Mouse (Mus musculus) embryonic facial prominence, embryonic 15.5 days (tissue): ENCODE measurements around the gene Zfp335. TPM values are rescaled to one million over a fixed set of nuclear protein-coding genes. Genes with fewer than 3 reads are reported as not detected.

Experiments used
- ATAC-seq: fragments of 200-750 bp; cut with Nextera tagmentation; 2 replicates; pipeline ENCODE4 v1.8.0; 2017; ENCODE audit warnings: low read depth, moderate TSS enrichment; ENCODE audit not compliant: insufficient number of reproducible peaks, low FRiP score, low TSS enrichment
- H3K27ac ChIP-seq: fragments of 300-500 bp; sonication (generic); replicated peaks from 2 replicates; pipeline ENCODE4 v1.5.1; 2015; ENCODE audit warnings: mild to moderate bottlenecking, inconsistent platforms
- H3K27me3 ChIP-seq: fragments of 300-500 bp; sonication (generic); 2 replicates; pipeline ENCODE4 v1.6.1; 2015; ENCODE audit warnings: inconsistent platforms
- H3K36me3 ChIP-seq: fragments of 300-500 bp; sonication (generic); 2 replicates; pipeline ENCODE4 v1.6.1; 2015; ENCODE audit warnings: mild to moderate bottlenecking, inconsistent platforms
- H3K4me1 ChIP-seq: fragments of 300-500 bp; sonication (generic); 2 replicates; pipeline ENCODE4 v1.6.1; 2015; ENCODE audit warnings: inconsistent platforms
- H3K4me2 ChIP-seq: fragments of 300-500 bp; sonication (generic); replicated peaks from 2 replicates; pipeline ENCODE4 v1.6.1; 2015; ENCODE audit warnings: mild to moderate bottlenecking, inconsistent platforms
- H3K4me3 ChIP-seq: fragments of 300-500 bp; sonication (generic); replicated peaks from 2 replicates; pipeline ENCODE4 v1.5.1; 2015; ENCODE audit warnings: mild to moderate bottlenecking, inconsistent platforms
- H3K9ac ChIP-seq: fragments of 300-500 bp; sonication (generic); 2 replicates; pipeline ENCODE4 v1.6.1; 2015; ENCODE audit warnings: inconsistent platforms
- H3K9me3 ChIP-seq: fragments of 300-500 bp; sonication (generic); replicated peaks from 2 replicates; pipeline ENCODE4 v1.6.1; 2016; ENCODE audit warnings: inconsistent platforms
- WGBS: fragments of 180-500 bp; shearing (Covaris S2); methylation state at CpG from one replicate; pipeline ENCODE4 v1.1.7; 2015; 5-methylcytosine and 5-hydroxymethylcytosine counted together
- polyA plus RNA-seq: library from polyadenylated mRNA; unstranded; fragments of >200 nt; fragmentation: Nextera tagmentation; extraction: Ambion mirVana; gene quantifications from 2 replicates; pipeline ENCODE4 v1.2.1, GENCODE M21; 2015

The Zfp335 gene
- polyA plus RNA-seq, 1 experiment from 2014 or later, result 16.0 TPM

DNA sequence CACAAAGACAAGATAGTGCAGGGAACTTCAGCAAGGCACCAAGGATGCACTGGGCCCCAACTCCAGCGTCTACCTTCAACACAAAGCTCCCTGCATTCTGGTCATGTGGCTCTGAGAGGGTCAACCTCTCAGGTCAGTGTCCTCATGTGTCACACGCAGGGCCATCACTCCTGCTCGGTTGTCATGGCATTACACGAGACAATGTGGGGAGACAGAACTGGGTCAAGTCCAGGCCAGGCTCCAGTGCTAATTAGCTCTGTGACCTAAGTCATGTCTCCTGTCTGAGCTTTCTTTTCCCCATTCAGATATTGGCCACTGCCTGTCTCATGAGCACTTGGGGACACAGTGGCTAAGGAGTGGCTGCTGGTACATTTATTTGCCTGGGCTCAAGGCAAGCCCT, 11.7 kb upstream of the Zfp335 start:
- Histone ChIP-seq H3K27me3 (no peaks in the 10 kb centered on the region), H3K27ac (no peak overlapping the region), H3K4me2 (no peak overlapping the region), H3K4me1 (peaks cover 5% of the 10 kb centered on the region), H3K9ac (no peak overlapping the region), H3K9me3 (no peaks in the 10 kb centered on the region), H3K36me3 (0 out of 2 replicates have a peak, but pooled peaks cover 11% of the 10 kb centered on the region), H3K4me3 (no peak overlapping the region)
- 71% methylated on average over 4 of the region's 4 CpGs for WGBS
- ATAC-seq, result no peak

DNA sequence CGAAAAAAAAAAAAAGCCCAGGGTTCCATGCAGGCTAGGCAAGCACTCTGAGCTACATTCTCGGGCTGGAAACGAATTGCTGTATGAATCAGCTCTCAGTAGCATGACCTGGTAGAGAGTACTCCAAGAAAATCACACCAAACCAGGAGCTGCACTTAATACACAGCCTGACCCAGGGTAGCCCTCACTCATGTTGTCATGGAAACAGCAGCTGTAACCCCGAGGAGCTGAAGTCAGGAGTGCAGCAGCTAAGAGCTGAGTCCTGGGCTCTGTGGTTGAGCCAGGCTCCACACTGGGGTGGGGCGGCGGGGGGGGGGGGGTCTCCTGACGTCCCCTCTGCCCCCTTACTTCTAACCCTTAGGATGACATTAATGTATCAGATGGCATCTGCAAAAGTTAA, 10.4 kb upstream of the Zfp335 start:
- Histone ChIP-seq H3K9me3 (no peaks in the 10 kb centered on the region), H3K27ac (no peak overlapping the region), H3K4me2 (no peak overlapping the region), H3K27me3 (no peaks in the 10 kb centered on the region), H3K36me3 (0 out of 2 replicates have a peak, but pooled peaks cover 11% of the 10 kb centered on the region), H3K4me1 (peaks cover 5% of the 10 kb centered on the region), H3K4me3 (no peak overlapping the region), H3K9ac (no peak overlapping the region)
- WGBS, result 60% methylated on average over 7 of the region's 7 CpGs
- ATAC-seq, result no peak

DNA sequence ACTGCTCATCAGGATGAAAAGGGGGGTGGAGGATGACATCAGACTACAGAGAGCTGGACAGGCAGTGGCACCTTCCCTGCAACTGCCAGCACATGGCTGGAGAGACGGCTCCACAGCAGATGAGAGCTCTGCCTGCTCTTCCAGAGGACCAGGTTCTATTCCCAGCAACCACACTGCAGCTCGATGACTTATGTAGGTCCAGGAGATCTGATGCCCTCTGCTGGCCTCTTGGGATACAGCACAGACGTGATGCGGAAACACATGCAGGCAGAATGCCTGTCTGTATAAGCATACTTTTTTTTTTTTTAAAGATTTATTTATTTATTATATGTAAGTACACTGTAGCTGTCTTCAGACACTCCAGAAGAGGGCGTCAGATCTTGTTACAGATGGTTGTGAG, 6.8 kb upstream of the Zfp335 start:
- no peaks in the 10 kb centered on the region for H3K27me3 ChIP-seq
- no peak overlapping the region for H3K4me3 ChIP-seq
- H3K4me2 ChIP-seq, result no peak overlapping the region
- H3K9ac ChIP-seq, result no peak overlapping the region
- H3K9me3 ChIP-seq, result no peaks in the 10 kb centered on the region
- 0 out of 2 replicates have a peak, but pooled peaks cover 11% of the 10 kb centered on the region for H3K36me3 ChIP-seq
- no peak for ATAC-seq
- 56% methylated on average over 5 of the region's 5 CpGs for WGBS
- H3K27ac ChIP-seq, result no peak overlapping the region
- H3K4me1 ChIP-seq, result no peaks in the 10 kb centered on the region

DNA sequence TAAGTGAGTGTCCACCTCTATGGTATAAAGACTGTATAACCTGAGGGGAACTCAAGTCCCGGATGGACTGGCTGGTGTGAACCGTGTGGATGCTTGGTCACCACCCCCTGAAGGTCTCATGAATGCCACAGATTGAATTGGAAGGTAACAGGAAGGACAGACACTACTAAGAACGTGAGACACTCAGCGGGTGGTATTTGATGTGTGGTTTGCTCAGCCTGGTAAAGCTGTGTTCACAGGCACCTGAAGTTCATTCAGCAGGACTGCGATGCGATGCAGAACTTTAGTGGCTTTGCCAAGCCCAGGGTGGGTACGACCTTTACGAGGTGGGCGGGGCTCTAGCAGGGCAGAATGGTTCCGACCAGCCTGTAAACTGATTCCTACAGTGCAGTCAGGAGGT, 5.8 kb upstream of the Zfp335 start:
- no peak overlapping the region for H3K4me2 ChIP-seq
- no peaks in the 10 kb centered on the region for H3K9me3 ChIP-seq
- no peak overlapping the region for H3K27ac ChIP-seq
- H3K9ac ChIP-seq, result no peak overlapping the region
- 55% methylated on average over 10 of the region's 10 CpGs for WGBS
- peaks cover 3% of the 10 kb centered on the region for H3K4me1 ChIP-seq
- no peak for ATAC-seq
- no peak overlapping the region for H3K4me3 ChIP-seq
- H3K36me3 ChIP-seq, result 0 out of 2 replicates have a peak, but pooled peaks cover 11% of the 10 kb centered on the region
- no peaks in the 10 kb centered on the region for H3K27me3 ChIP-seq

DNA sequence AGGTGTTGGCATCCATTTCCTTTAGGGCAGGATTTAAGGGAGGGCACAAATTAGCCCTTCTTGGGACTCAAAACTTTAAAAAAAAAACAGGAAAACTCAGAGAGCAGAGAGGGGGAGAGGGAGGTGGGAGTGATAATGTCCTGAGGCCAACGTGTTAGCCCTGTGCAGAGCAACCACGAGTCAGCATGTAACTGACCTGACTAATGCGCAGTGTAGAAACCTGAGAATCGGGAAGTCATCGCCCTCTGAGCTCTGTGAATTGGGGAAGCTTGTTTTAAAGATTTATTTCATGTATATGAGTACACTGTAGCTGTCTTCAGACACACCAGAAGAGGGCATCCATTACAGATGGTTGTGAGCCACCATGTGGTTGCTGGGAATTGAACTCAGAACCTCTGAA, 5.3 kb upstream of the Zfp335 start:
- peaks cover 6% of the 10 kb centered on the region for H3K4me1 ChIP-seq

DNA sequence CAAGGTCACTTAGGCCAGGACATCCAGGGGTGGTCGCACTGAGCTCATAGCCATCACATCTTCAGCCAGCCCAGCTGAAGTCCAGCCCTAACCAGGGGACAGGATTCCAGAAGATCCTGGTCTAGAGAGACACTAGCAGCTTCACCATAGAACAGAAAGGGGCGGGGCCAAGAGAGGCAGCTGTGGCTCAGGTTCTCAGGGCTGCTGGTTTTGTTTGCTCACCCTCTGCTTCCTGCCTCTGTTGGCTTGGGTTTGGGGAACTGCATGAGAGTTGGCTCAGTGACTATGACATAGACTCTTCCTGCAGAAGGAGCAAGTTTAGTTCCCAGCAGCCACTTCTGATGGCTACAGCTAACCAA, 1.9 kb upstream of the Zfp335 start:
- H3K36me3 ChIP-seq, result peaks cover 8% of the 10 kb centered on the region
- peaks cover 22% of the 10 kb centered on the region for H3K4me1 ChIP-seq
- H3K9me3 ChIP-seq, result no peaks in the 10 kb centered on the region
- H3K4me3 ChIP-seq, result no peak overlapping the region
- H3K27ac ChIP-seq, result no peak overlapping the region
- no peak for ATAC-seq
- WGBS, result 88% methylated on average over 2 of the region's 2 CpGs
- H3K4me2 ChIP-seq, result no peak overlapping the region
- H3K27me3 ChIP-seq, result no peaks in the 10 kb centered on the region
- H3K9ac ChIP-seq, result no peak overlapping the region

More for the DNA sequence above, 5.3 kb upstream of the Zfp335 start:
- Histone ChIP-seq H3K9ac (no peak overlapping the region), H3K4me3 (no peak overlapping the region), H3K36me3 (0 out of 2 replicates have a peak, but pooled peaks cover 11% of the 10 kb centered on the region), H3K4me2 (no peak overlapping the region), H3K27ac (no peak overlapping the region), H3K9me3 (no peaks in the 10 kb centered on the region), H3K27me3 (no peaks in the 10 kb centered on the region)
- ATAC-seq, result no peak
- 61% methylated on average over 5 of the region's 5 CpGs for WGBS

DNA sequence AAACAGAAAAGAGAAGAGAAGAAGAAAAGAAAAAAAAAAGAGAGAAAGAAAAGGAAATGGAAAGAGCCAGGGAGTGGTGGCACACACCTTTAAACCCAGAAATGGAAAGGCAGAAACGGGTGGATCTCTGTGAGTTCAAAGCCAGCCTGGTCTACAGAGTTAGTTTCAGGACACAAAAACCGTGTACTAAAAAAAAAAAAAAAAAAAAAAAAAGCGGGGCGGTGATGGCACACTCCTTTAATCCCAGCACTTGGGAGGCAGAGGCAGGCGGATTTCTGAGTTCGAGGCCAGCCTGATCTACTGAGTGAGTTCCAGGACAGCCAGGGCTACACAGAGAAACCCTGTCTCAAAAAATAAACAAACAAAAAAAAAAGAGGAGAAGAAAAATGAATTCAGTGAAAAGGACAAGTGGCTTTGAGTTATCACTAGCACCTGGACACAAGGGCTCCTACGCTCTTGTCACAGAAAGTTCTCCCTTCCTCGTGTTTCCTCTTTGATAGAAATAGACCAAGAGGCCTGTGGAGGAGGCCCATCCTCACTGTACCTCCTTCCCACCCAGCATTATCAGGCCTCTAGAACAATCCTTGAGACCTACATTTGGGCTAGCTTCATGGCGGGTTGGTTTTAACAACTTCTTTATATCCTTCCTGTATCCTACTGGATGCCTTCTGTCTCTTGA, 1.3 kb upstream of the Zfp335 start:
- H3K9ac ChIP-seq, result no peak overlapping the region
- ATAC-seq, result no peak
- peak overlapping the region; percentile 99; the same call in 1 of the 2 replicates for H3K27ac ChIP-seq
- no peaks in the 10 kb centered on the region for H3K9me3 ChIP-seq
- no peaks in the 10 kb centered on the region for H3K27me3 ChIP-seq
- H3K4me1 ChIP-seq, result peaks cover 22% of the 10 kb centered on the region
- H3K4me2 ChIP-seq, result peak overlapping the region; percentile 83; the same call in 1 of the 2 replicates
- H3K36me3 ChIP-seq, result peaks cover 13% of the 10 kb centered on the region
- H3K4me3 ChIP-seq, result peak overlapping the region; percentile 89; the same call in 1 of the 2 replicates
- 94% methylated on average over 7 of the region's 9 CpGs for WGBS

DNA sequence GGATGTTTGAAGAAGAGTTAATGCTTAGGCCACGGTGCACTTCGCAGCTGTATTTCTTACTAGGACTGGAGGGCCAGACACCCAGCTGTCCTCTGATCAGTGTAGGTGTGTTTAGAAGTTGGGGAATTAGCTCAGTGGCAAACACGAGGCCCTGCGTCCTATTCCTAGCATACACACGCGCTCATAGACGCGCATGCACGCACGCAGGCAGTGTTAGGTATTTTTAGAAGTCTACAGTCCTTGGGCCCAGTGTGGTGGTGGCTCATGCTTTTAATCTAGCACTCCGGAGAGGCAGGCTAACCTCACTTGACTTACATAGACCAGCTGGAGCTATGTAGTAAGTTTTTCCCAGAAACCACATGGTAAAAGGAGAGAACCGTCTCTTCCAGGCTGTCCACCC, 594 bp upstream of the Zfp335 start:
- Histone ChIP-seq H3K36me3 (peaks cover 20% of the 10 kb centered on the region), H3K27ac (peak overlapping the region; percentile 99), H3K4me3 (peak overlapping the region; percentile 89), H3K4me2 (peak overlapping the region; percentile 83), H3K4me1 (peaks cover 22% of the 10 kb centered on the region), H3K9me3 (no peaks in the 10 kb centered on the region), H3K27me3 (no peaks in the 10 kb centered on the region), H3K9ac (peak overlapping the region; percentile 91)
- ATAC-seq, result no peak
- 5% methylated on average over 12 of the region's 12 CpGs for WGBS

DNA sequence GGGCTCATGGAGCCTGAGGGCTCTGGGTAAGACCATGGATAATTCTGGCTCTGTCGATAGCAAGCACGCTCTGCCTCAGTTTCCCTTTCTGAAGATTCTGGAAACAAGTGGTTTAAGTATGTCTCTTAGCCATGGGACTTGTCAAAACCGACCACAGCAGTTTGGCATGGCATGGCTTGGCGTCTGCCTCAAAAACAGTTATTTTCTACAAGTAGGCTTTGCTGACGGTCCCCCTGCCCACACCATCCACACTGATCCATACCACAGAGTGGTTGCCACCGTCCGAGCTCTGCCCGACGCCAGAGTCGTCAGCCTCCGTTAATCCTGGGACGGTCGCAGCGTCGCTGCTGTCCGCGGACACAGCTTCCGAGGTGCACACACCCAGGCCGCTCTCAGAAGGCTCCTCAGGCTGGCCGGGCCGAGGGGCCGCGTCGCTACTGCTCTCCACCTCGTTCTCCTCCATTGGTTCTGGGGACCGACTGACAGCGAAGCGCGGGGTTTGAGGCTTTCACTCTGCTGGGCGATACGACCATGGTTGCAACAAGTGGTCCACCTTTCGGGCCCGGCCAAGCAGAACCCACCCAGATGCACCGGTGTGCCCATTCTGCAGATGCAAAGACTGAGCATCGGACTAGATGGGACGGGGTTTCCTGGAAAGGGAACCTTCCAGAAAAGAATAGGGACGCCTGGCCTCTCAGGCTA, 1.0 kb downstream of the Zfp335 start:
- peaks cover 37% of the 10 kb centered on the region for H3K36me3 ChIP-seq
- peaks cover 5% of the 10 kb centered on the region for H3K9me3 ChIP-seq
- H3K27me3 ChIP-seq, result no peaks in the 10 kb centered on the region
- peaks cover 22% of the 10 kb centered on the region for H3K4me1 ChIP-seq
- H3K9ac ChIP-seq, result peak overlapping the region; percentile 91
- H3K4me2 ChIP-seq, result peak overlapping the region; percentile 83
- WGBS, result 4% methylated on average over 37 of the region's 37 CpGs
- H3K27ac ChIP-seq, result peak overlapping the region; percentile 99
- peak overlapping the region; percentile 89 for H3K4me3 ChIP-seq
- peak; percentile 2; the same call in 1 of the 2 replicates for ATAC-seq

DNA sequence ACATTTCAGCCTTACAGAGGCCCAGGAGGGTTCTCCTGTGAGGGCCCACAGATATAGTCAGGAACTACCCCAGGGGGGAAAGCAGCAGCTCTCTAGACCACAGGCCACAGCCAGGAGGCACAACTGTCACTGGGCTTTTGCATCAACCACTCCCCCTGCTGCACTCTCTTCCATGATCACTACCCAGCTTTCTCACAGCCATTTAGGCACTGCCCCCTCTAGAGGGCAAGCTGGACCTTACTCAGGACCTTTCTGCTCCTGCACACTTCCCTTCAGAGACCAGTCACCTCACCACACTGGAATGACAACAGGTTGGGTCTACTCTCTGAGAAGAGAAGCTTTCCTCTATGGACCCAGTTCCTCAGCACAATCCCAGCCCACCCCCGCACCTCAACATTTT, 2.0 kb downstream of the Zfp335 start:
- peak overlapping the region; percentile 83 for H3K4me2 ChIP-seq
- H3K36me3 ChIP-seq, result peaks cover 46% of the 10 kb centered on the region
- 71% methylated on average over 1 of the region's 1 CpGs for WGBS
- no peak for ATAC-seq
- no peak overlapping the region for H3K9ac ChIP-seq
- peak overlapping the region; percentile 89 for H3K4me3 ChIP-seq
- H3K4me1 ChIP-seq, result peaks cover 22% of the 10 kb centered on the region
- no peaks in the 10 kb centered on the region for H3K27me3 ChIP-seq
- H3K27ac ChIP-seq, result no peak overlapping the region
- peaks cover 5% of the 10 kb centered on the region for H3K9me3 ChIP-seq

DNA sequence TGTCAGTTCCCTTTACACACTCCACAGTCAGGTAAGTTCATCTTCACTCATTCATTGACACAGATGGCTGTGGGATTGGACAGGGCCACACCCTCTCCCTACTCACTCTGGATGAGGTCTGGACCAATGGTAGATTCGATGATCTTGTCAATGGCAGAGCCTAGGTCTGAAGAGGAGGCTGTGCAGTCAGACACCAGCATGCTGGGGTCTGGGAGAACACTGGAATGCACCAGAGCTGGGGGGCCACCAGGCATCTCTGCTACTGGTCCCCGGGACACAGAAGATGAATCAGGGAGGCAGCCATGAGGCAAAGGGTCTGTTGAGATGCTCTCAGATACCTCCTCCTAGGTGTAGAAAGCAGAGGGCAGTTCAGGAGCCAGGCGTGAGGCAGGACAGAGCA, 2.5 kb downstream of the Zfp335 start:
- H3K4me1 ChIP-seq, result peaks cover 22% of the 10 kb centered on the region
- H3K36me3 ChIP-seq, result peaks cover 51% of the 10 kb centered on the region
- WGBS, result 92% methylated on average over 3 of the region's 3 CpGs
- no peak overlapping the region for H3K4me3 ChIP-seq
- no peak overlapping the region for H3K9ac ChIP-seq
- peaks cover 5% of the 10 kb centered on the region for H3K9me3 ChIP-seq
- no peak overlapping the region for H3K4me2 ChIP-seq
- no peak for ATAC-seq
- no peaks in the 10 kb centered on the region for H3K27me3 ChIP-seq
- no peak overlapping the region for H3K27ac ChIP-seq
